ENCODE assay signal across 9 mouse cellular contexts in genomic region chr2:160507816-160508564, GRCm38 (mm10).
A peak's percentile ranks its signal among the peaks of the same experiment; 100 is the strongest.
DNase-seq lines count a peak whose midpoint lies in the region; ATAC-seq and TF ChIP-seq lines count a peak whose summit lies in the region.
"Had no signal": no experiment of that assay in that cellular context is flagged by ENCODE, and none has a peak within 500 bp of the region (broad histone marks: within the 10 kb centered on the region; RNA-seq: fewer than 3 reads in every experiment).

No protein-coding gene starts in this region.

- 29% methylated on average over 22 of the region's 22 CpGs for WGBS in kidney, postnatal 0 days
- WGBS in hindbrain, embryonic 12.5 days = 40% methylated on average over 22 of the region's 22 CpGs
- 45% methylated on average over 22 of the region's 22 CpGs for WGBS in midbrain, embryonic 14.5 days

- DNase-seq in kidney, postnatal 0 days (ENCODE audit: low spot score) = peak; percentile 88
- no peak for DNase-seq in kidney, adult 9 months
- DNase-seq in brain, embryonic 14.5 days (ENCODE audit: low read depth) = peak; percentile 79
- peak; percentile 55 for DNase-seq in midbrain, embryonic 14.5 days
- DNase-seq in MN1 (ENCODE audit: low spot score) = no peak
- no peak for DNase-seq in heart, postnatal 10 days
- DNase-seq: gastrocnemius, postnatal 36 days had no signal

- H3K27ac ChIP-seq in kidney, postnatal 0 days = peak overlapping the region; percentile 63
- peak overlapping the region; percentile 44; the same call in 1 of the 2 replicates for H3K27ac ChIP-seq in hindbrain, embryonic 12.5 days
- 0 out of 2 replicates have a peak overlapping the region, but pooled peaks have one; percentile 3 for H3K27ac ChIP-seq in midbrain, embryonic 14.5 days (replicated peaks; ENCODE audit: low read depth, low read length)

- 0 out of 2 replicates have a peak, but pooled peaks cover 6% of the 10 kb centered on the region for H3K4me1 ChIP-seq in kidney, postnatal 0 days (replicated peaks; ENCODE audit: insufficient read depth, low read length)
- peaks cover 23% of the 10 kb centered on the region for H3K4me1 ChIP-seq in hindbrain, embryonic 12.5 days
- H3K4me1 ChIP-seq in midbrain, embryonic 14.5 days (ENCODE audit: control insufficient read depth, insufficient read depth, low read length) = peaks cover 5% of the 10 kb centered on the region; the same call in 1 of the 2 replicates

- TF ChIP-seq POLR2A in brain, embryonic 14.5 days (IDR thresholded peaks at IDR 0.05; ENCODE audit: borderline replicate concordance, extremely low read depth, insufficient read depth, insufficient read length, poor library complexity, severe bottlenecking) = no peak

- H3K4me3 ChIP-seq in kidney, postnatal 0 days (replicated peaks; ENCODE audit: low read depth, low read length) = no peak overlapping the region
- H3K4me3 ChIP-seq in hindbrain, embryonic 12.5 days = no peak overlapping the region
- no peak overlapping the region for H3K4me3 ChIP-seq in midbrain, embryonic 14.5 days (replicated peaks; ENCODE audit: low read depth, low read length)

- no peaks in the 10 kb centered on the region for H3K27me3 ChIP-seq in kidney, postnatal 0 days (ENCODE audit: insufficient read depth, low read length)
- H3K27me3 ChIP-seq in hindbrain, embryonic 12.5 days = peaks cover 47% of the 10 kb centered on the region
- H3K27me3 ChIP-seq in midbrain, embryonic 14.5 days (ENCODE audit: control insufficient read depth, insufficient read depth, low read length) = no peaks in the 10 kb centered on the region

- H3K9me3 ChIP-seq in kidney, postnatal 0 days (replicated peaks; ENCODE audit: low read length) = no peaks in the 10 kb centered on the region
- no peaks in the 10 kb centered on the region for H3K9me3 ChIP-seq in hindbrain, embryonic 12.5 days (replicated peaks)
- no peaks in the 10 kb centered on the region for H3K9me3 ChIP-seq in midbrain, embryonic 14.5 days (ENCODE audit: control insufficient read depth, low read length)

- intact Hi-C loops in heart, postnatal 10 days (cut with DNase I) = no loop called here

- no peak overlapping the region for H3K9ac ChIP-seq in kidney, postnatal 0 days (ENCODE audit: low read depth, low read length)
- H3K9ac ChIP-seq in hindbrain, embryonic 12.5 days = no peak overlapping the region
- no peak overlapping the region for H3K9ac ChIP-seq in midbrain, embryonic 14.5 days (replicated peaks; ENCODE audit: low read length)

- H3K36me3 ChIP-seq in kidney, postnatal 0 days (ENCODE audit: insufficient read depth, low read length) = no peaks in the 10 kb centered on the region
- H3K36me3 ChIP-seq in hindbrain, embryonic 12.5 days = no peaks in the 10 kb centered on the region
- H3K36me3 ChIP-seq in midbrain, embryonic 14.5 days (ENCODE audit: control insufficient read depth, insufficient read depth, low read length) = no peaks in the 10 kb centered on the region

- peak; percentile 88 for ATAC-seq in kidney, postnatal 0 days (replicated peaks; ENCODE audit: low FRiP score, low read depth)
- ATAC-seq in hindbrain, embryonic 12.5 days (ENCODE audit: low FRiP score) = peak; percentile 76
- ATAC-seq in midbrain, embryonic 14.5 days (ENCODE audit: low FRiP score, low TSS enrichment) = peak; percentile 27; the same call in 1 of the 2 replicates
- ATAC-seq in megakaryocyte progenitor cell, adult 5-6 weeks (replicated peaks; ENCODE audit: poor library complexity) = no peak

- no peak for TF ChIP-seq CTCF in kidney, postnatal 0 days (IDR thresholded peaks at IDR 0.05; ENCODE audit: low read depth)
- no peak for TF ChIP-seq CTCF in brain, embryonic 14.5 days (IDR thresholded peaks at IDR 0.05; ENCODE audit: borderline replicate concordance, extremely low read depth, insufficient read depth, insufficient read length)

- H3K4me2 ChIP-seq in kidney, postnatal 0 days (ENCODE audit: low read length) = peak overlapping the region; percentile 8; the same call in 1 of the 2 replicates
- H3K4me2 ChIP-seq in hindbrain, embryonic 12.5 days (replicated peaks) = no peak overlapping the region
- no peak overlapping the region for H3K4me2 ChIP-seq in midbrain, embryonic 14.5 days (ENCODE audit: low read length)

Comparison
In these comparisons a context has a peak if more than half of its experiments do, and no peak if none do; other contexts are left out.
1. DNase-seq: peak in kidney, postnatal 0 days (single experiment), brain, embryonic 14.5 days (single experiment) and midbrain, embryonic 14.5 days (single experiment); none in kidney, adult 9 months (single experiment), MN1 (single experiment) and heart, postnatal 10 days (0 of 2).
2. H3K27ac ChIP-seq: peak in every context shown above with its lines; median percentile 63 in kidney, postnatal 0 days; 44 in hindbrain, embryonic 12.5 days; 3 in midbrain, embryonic 14.5 days.